Mouse (Mus musculus) midbrain, postnatal 0 days (tissue): ENCODE data around the gene Btbd7. TPM values are rescaled to one million over a fixed set of nuclear protein-coding genes. Genes with fewer than 3 reads are reported as not detected.

ENCODE experiments used
- ATAC-seq: fragments of 200-750 bp; cut with Nextera tagmentation; 2 replicates; pipeline ENCODE4 v1.8.0; 2017; ENCODE audit warnings: moderate number of reproducible peaks, mild to moderate bottlenecking, moderate TSS enrichment, moderate library complexity; ENCODE audit not compliant: low FRiP score
- DNase-seq: peaks from one replicate; pipeline ENCODE4 v3.0.0-alpha.2; 2015; ENCODE audit warnings: low spot score
- H3K27ac ChIP-seq: fragments of 300-500 bp; sonication (generic); 2 replicates; pipeline ENCODE4 v1.5.1; 2014; ENCODE audit warnings: low read depth, mild to moderate bottlenecking, low read length, mixed read lengths
- H3K27me3 ChIP-seq: fragments of 300-500 bp; sonication (generic); 2 replicates; pipeline ENCODE4 v1.6.1; 2014; ENCODE audit warnings: low read length, control low read depth, mixed read lengths; ENCODE audit not compliant: insufficient read depth
- H3K36me3 ChIP-seq: fragments of 300-500 bp; sonication (generic); 2 replicates; pipeline ENCODE4 v1.6.1; 2014; ENCODE audit warnings: low read length, control low read depth, mixed read lengths; ENCODE audit not compliant: insufficient read depth
- H3K4me1 ChIP-seq: fragments of 300-500 bp; sonication (generic); 2 replicates; pipeline ENCODE4 v1.6.1; 2014; ENCODE audit warnings: mild to moderate bottlenecking, control low read depth, antibody characterized with exemption, low read length, mixed read lengths; ENCODE audit not compliant: insufficient read depth
- H3K4me2 ChIP-seq: fragments of 300-500 bp; sonication (generic); 2 replicates; pipeline ENCODE4 v1.6.1; 2014; ENCODE audit warnings: low read depth, mild to moderate bottlenecking, low read length, mixed read lengths; ENCODE audit not compliant: poor library complexity, severe bottlenecking
- H3K4me3 ChIP-seq: fragments of 300-500 bp; sonication (generic); 2 replicates; pipeline ENCODE4 v1.5.1; 2014; ENCODE audit warnings: low read depth, mild to moderate bottlenecking, low read length, moderate library complexity
- H3K9ac ChIP-seq: fragments of 300-500 bp; sonication (generic); replicated peaks from 2 replicates; pipeline ENCODE4 v1.6.1; 2014; ENCODE audit warnings: mild to moderate bottlenecking, low read length, moderate library complexity, mixed read lengths; ENCODE audit not compliant: poor library complexity, severe bottlenecking
- H3K9me3 ChIP-seq: fragments of 300-500 bp; sonication (generic); 2 replicates; pipeline ENCODE4 v1.6.1; 2016; ENCODE audit warnings: low read length, control low read depth
- CTCF ChIP-seq: IDR thresholded peaks from 2 replicates; pipeline ENCODE4 v1.5.1; 2016; ENCODE audit warnings: antibody characterized with exemption, mild to moderate bottlenecking
- WGBS: fragments of 180-500 bp; shearing (Covaris S2); extraction: QIAGEN DNeasy Blood & Tissue Kit; methylation state at CpG from one replicate; pipeline ENCODE4 v1.1.7; 2014; 5-methylcytosine and 5-hydroxymethylcytosine counted together
- polyA plus RNA-seq: library from polyadenylated mRNA; unstranded; fragments of >200 nt; fragmentation: Nextera tagmentation; extraction: Ambion mirVana; gene quantifications from 2 replicates; pipeline ENCODE4 v1.2.1, GENCODE M21; 2015
- total RNA-seq: library from RNA; depleted of rRNA; stranded (reverse); fragments of >200 nt; gene quantifications from 2 replicates; pipeline ENCODE4 v1.2.3, GENCODE M21; 2014

Btbd7 gene
- total and polyA plus RNA-seq, 2 experiments from 2014 or later: 9.2 to 32.2 TPM

DNA sequence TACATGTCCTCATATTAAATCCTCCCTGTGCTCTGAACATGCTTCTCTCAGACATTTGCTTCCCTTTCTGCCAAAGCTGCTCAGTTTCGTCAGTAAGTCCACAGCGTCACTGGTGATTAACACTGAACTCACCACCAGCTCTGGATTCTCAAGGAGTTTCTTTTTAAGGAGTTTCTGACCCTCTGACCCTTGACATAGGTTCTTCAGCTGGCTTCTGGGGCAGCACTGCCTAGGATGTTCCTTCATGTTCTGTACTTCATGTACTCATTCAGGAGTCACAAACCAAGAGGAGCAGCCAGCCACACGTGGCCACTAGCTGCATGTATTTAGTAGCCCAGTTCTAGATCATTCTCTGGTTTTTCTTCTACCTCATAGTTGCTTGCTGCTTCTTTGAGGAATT is 130.0 kb downstream of the Btbd7 start:
- Histone ChIP-seq H3K4me3 (no peak overlapping the region), H3K27ac (no peak overlapping the region), H3K4me1 (no peaks in the 10 kb centered on the region), H3K27me3 (no peaks in the 10 kb centered on the region), H3K9me3 (no peaks in the 10 kb centered on the region), H3K36me3 (0 out of 2 replicates have a peak, but pooled peaks cover 3% of the 10 kb centered on the region), H3K4me2 (no peak overlapping the region), H3K9ac (no peak overlapping the region)
- 88% methylated on average over 3 of the region's 3 CpGs for WGBS
- DNase-seq: no peak
- no peak for ATAC-seq
- TF ChIP-seq CTCF: no peak

DNA sequence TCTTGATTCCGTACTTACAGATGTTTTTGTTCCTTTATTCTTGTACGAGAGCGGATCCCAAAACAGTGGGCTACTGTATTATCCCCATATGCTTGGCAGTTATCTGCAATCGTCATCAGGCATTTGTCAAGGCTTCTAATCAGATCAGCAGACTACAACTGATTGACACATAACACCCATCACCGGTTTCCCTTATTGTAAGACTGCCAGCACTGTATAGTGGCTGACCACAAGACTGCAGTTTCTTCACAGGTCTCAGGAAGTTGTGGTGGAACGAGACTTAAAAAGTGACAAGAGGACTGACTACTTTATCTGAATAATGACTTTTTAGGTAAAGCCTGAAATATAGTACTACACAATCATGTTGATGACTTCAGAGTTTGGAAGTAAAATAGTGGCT is 133.4 kb downstream of the Btbd7 start:
- H3K9ac ChIP-seq: no peak overlapping the region
- ATAC-seq (no peak), DNase-seq (peak; percentile 22)
- H3K4me3 ChIP-seq: peak overlapping the region; percentile 84; the same call in 1 of the 2 replicates
- H3K27me3 ChIP-seq: no peaks in the 10 kb centered on the region
- peak overlapping the region; percentile 68 for H3K4me2 ChIP-seq
- 49% methylated on average over 6 of the region's 6 CpGs for WGBS
- peaks cover 6% of the 10 kb centered on the region; the same call in 1 of the 2 replicates for H3K4me1 ChIP-seq
- no peak overlapping the region for H3K27ac ChIP-seq
- 0 out of 2 replicates have a peak, but pooled peaks cover 3% of the 10 kb centered on the region for H3K36me3 ChIP-seq
- peak; percentile 17; the same call in 1 of the 2 replicates for TF ChIP-seq CTCF
- H3K9me3 ChIP-seq: no peaks in the 10 kb centered on the region

DNA sequence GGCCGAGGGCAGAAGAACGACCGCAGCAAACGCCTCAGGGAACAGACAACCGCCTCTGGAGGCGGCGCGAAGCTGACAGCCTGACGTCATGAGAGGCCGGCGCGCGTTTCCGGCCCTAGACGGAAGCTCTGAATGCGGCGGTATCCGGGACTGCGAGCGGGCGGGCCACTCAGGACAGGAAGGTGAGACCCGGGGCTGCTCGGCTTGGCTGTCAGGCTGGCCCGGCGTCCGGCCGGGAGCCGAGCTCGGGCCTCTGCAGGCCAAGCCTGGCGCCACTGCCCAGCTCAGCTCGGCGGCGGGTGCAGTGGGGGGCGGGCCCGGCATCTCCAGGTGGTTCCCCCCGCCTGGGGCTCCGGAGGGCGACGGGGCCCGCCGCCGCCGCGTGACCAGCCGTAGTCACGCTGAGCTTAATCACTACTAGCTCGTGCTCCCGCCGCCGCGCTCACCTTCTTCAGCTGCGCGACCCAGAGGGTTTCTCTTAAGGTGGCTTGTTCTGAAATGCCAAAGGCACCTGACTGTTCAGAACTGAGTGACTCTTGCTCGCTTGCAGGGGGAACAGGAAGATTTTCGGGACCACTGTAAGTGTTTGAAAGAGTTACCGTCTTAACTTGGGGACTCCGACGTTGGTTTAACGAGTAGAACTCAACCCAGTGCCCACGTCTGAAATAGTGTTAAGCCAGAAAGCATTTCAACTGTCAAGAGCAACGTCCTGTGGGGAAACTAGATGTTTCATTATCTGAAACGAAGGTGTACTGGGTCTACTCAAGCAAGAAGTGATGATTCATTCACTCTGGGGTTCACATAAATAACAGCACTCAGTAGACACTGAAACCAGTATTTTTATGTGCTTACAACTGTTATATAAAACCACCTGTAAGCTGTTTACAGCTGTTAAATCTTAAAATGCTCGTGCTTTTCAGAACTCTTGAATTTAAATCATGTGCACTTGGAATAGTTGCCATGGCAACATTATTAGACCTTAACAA is 134.4 kb downstream of the Btbd7 start, which contains the start of the genes Moap1 and Tmem251:
Gene Moap1 (minus strand): TSS at position 73 of the 986 bp plus-strand sequence.
Gene Tmem251 (plus strand): TSS at position 174 of the 986 bp plus-strand sequence.
- H3K9me3 ChIP-seq: no peaks in the 10 kb centered on the region
- no peaks in the 10 kb centered on the region for H3K27me3 ChIP-seq
- H3K36me3 ChIP-seq: 0 out of 2 replicates have a peak, but pooled peaks cover 3% of the 10 kb centered on the region
- under 1% methylated on average over 53 of the region's 63 CpGs for WGBS
- H3K9ac ChIP-seq: peak within 1 kb of the TSS; percentile 89
- DNase-seq (peak; percentile 94), ATAC-seq (peak; percentile 97)
- H3K4me2 ChIP-seq: peak within 1 kb of the TSS; percentile 68
- H3K4me3 ChIP-seq: peak within 1 kb of the TSS; percentile 84
- peak within 1 kb of the TSS; percentile 92 for H3K27ac ChIP-seq
- peak; percentile 36 for TF ChIP-seq CTCF
- peaks cover 6% of the 10 kb centered on the region; the same call in 1 of the 2 replicates for H3K4me1 ChIP-seq

DNA sequence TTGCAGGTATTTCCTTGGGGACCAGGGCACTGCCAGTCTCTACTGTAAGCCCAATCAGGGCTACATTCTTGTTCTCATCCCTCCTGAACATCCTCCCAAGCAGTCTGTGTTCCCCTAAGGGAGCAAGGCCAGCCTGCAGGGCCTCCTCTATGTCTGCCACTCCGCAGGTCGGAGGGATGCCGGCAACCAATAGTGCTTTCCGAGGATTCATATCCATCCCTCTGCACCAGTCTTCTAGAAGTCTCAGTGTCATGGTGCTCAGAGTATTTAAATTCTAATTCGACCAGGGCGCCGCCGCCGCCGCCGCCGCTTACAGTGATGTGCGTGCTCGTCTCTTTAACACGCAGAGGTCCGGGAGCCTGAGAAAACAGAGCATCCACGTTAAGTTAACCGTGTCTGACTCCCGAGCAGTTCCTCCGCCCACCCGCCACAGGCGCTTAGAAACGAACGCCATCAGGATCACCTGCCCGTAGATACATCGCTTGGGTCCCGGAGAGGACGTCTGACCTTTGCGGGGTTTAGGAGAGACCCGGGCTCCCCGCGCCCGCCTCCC is 135.2 kb downstream of the Btbd7 start:
- peaks cover 6% of the 10 kb centered on the region; the same call in 1 of the 2 replicates for H3K4me1 ChIP-seq
- DNase-seq (no peak), ATAC-seq (peak; percentile 83)
- peak overlapping the region; percentile 68 for H3K4me2 ChIP-seq
- H3K9me3 ChIP-seq: no peaks in the 10 kb centered on the region
- peak overlapping the region; percentile 89 for H3K9ac ChIP-seq
- H3K4me3 ChIP-seq: peak overlapping the region; percentile 84
- H3K27me3 ChIP-seq: no peaks in the 10 kb centered on the region
- no peak for TF ChIP-seq CTCF
- WGBS: 1% methylated on average over 32 of the region's 33 CpGs
- 0 out of 2 replicates have a peak, but pooled peaks cover 3% of the 10 kb centered on the region for H3K36me3 ChIP-seq
- H3K27ac ChIP-seq: peak overlapping the region; percentile 92

DNA sequence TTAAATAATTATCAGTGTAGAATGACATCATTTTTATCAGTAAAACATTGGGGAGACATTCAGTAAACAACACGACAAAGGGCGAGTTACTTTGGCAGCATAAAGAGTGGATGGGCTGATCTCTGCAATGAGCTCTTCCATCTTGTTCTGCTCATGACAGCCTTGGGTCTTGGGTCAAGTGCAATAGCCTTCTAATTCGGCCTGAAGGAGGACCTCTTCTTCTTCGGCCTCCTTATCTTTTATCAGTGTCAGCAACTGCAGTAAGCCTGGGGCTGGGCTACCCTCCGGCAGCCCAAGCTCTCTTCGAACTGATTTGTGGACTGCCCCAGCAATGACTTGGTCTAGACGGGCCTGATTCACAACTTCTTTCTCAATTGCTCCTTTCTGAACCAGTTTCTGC is 136.2 kb downstream of the Btbd7 start:
- Histone ChIP-seq H3K36me3 (0 out of 2 replicates have a peak, but pooled peaks cover 3% of the 10 kb centered on the region), H3K27ac (no peak overlapping the region), H3K9ac (no peak overlapping the region), H3K27me3 (no peaks in the 10 kb centered on the region), H3K4me2 (no peak overlapping the region), H3K4me1 (peaks cover 6% of the 10 kb centered on the region; the same call in 1 of the 2 replicates), H3K9me3 (no peaks in the 10 kb centered on the region), H3K4me3 (no peak overlapping the region)
- WGBS: 92% methylated on average over 7 of the region's 7 CpGs
- DNase-seq (no peak), ATAC-seq (no peak)
- no peak for TF ChIP-seq CTCF
